Mouse (Mus musculus): ENCODE results near the gene Srp68. TPM values are rescaled to one million over a fixed set of nuclear protein-coding genes. Genes with fewer than 3 reads are reported as not detected.

Gene Srp68
- 95.2 and 96.7 TPM in 2 replicates for polyA plus RNA-seq (2015; fragmentation: Nextera tagmentation; extraction: Ambion mirVana)

GRCm38 (mm10) chr11:116274045-116274666 is at the start of gene Srp68:
Gene Srp68 (minus strand): TSS chr11:116274217.
- H3K36me3 ChIP-seq, result 0 out of 2 replicates have a peak, but pooled peaks cover 3% of the 10 kb centered on the region
- no peaks in the 10 kb centered on the region for H3K27me3 ChIP-seq (replicated peaks)
- 2% methylated on average over 32 of the region's 32 CpGs for WGBS
- peak within 1 kb of the TSS; percentile 89 for H3K9ac ChIP-seq
- H3K9me3 ChIP-seq, result no peaks in the 10 kb centered on the region
- peak within 1 kb of the TSS; percentile 92 for H3K4me3 ChIP-seq (replicated peaks)
- peak; percentile 97 for ATAC-seq
- H3K27ac ChIP-seq, result peak within 1 kb of the TSS; percentile 94
- H3K4me1 ChIP-seq (replicated peaks), result peaks cover 12% of the 10 kb centered on the region
- H3K4me2 ChIP-seq (replicated peaks), result peak within 1 kb of the TSS; percentile 54

DNA sequence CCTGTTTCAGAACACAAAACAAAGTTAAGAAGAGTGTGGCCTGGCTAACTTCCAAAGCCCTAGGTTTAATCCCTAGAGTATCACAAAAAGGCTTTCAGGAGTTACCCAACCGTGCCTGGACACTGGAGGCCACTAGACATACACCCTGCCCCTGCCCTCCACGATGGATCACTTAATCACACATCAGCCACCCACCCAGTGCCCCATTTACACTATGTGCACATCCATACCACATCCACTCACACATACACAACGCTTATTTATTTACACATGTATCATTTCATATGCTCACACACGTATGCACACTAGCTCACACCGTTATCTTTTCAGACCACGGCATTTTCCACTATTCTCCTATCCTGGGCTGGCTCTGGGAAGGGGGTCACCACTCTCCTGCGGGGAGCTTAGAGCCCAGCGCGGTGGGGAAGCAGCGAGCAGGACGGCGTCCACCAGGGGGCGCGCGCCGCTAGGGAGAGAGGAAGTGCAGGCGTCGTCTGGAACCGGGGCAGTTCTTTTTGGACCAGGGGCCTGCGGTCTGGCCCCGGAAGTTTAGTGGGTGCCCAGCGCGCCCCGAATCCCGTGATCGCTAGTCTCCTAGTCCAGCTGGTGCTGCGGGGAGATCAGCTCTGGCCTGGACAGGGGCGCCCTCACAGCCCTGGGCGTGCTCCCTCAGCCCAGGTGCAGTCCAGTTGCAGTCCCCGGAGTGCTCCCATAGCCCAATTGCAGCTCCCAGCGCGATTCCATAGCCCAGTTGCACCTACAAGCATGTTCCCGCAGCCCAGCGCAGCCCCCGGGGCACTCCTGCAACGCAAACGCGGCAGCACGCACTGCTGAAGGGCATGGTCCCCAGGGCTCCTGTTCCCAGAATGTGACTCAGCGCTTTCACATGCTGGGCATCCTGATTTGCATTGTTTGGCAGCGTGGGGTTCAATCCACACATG is 45.0 kb upstream of the Srp68 start:
- H3K9ac ChIP-seq, result peak overlapping the region; percentile 62
- peak; percentile 88 for ATAC-seq
- peaks cover 4% of the 10 kb centered on the region; the same call in 1 of the 2 replicates for H3K4me1 ChIP-seq (replicated peaks)
- H3K36me3 ChIP-seq, result no peaks in the 10 kb centered on the region
- peak overlapping the region; percentile 96 for H3K4me2 ChIP-seq (replicated peaks)
- WGBS, result 2% methylated on average over 41 of the region's 41 CpGs
- H3K27ac ChIP-seq, result no peak overlapping the region
- H3K27me3 ChIP-seq (replicated peaks), result no peaks in the 10 kb centered on the region
- H3K9me3 ChIP-seq, result no peaks in the 10 kb centered on the region
- peak overlapping the region; percentile 38 for H3K4me3 ChIP-seq (replicated peaks)

DNA sequence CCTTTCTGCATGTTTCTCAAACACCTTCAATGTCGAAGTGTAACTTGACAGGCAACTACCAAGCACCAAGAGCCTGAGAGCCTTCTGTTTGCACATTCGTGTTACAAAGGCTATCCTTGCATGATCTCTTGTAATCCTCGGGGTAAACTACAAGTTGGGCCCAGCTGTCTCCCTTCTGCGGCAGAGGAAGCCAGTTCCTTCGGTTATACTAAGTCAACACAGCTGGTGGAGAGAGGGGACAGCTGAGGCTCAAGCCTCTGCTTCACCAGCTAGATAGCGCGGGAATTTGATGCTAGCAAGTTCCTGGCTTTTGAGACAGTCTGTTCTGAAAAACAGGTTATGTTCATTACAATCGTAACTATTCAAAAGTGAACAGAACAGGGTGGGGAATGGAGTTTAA is 38.3 kb upstream of the Srp68 start:
- Histone ChIP-seq H3K4me3 (replicated peaks) (no peak overlapping the region), H3K9ac (no peak overlapping the region), H3K27me3 (replicated peaks) (no peaks in the 10 kb centered on the region), H3K9me3 (no peaks in the 10 kb centered on the region), H3K4me1 (replicated peaks) (peaks cover 3% of the 10 kb centered on the region; the same call in 1 of the 2 replicates), H3K36me3 (no peaks in the 10 kb centered on the region), H3K27ac (0 out of 2 replicates have a peak overlapping the region, but pooled peaks have one; percentile 27), H3K4me2 (replicated peaks) (no peak overlapping the region)
- 21% methylated on average over 8 of the region's 8 CpGs for WGBS
- peak; percentile 68; the same call in 1 of the 2 replicates for ATAC-seq

DNA sequence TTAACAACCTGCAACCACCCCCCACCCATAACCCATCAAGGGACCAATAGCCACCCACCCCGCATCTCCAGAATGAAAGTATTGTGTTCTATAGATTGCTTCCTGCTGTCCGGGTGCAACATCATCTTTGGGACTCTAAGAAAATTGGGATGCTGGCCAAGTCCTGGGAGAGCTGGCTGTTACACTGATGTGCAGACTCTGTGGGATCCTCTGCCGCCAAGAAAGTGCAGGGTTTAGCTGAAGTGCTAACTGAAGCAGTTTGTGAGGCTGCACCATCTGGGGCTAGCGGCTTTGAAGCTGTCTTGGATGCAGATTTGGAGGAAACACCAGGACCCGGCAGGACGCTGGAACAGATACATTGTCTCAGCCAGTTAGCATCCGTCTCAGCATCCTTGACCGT is 37.2 kb upstream of the Srp68 start:
- Histone ChIP-seq H3K4me1 (replicated peaks) (peaks cover 3% of the 10 kb centered on the region; the same call in 1 of the 2 replicates), H3K4me3 (replicated peaks) (no peak overlapping the region), H3K4me2 (replicated peaks) (no peak overlapping the region), H3K27me3 (replicated peaks) (no peaks in the 10 kb centered on the region), H3K27ac (no peak overlapping the region), H3K9ac (no peak overlapping the region), H3K9me3 (no peaks in the 10 kb centered on the region), H3K36me3 (no peaks in the 10 kb centered on the region)
- 31% methylated on average over 8 of the region's 8 CpGs for WGBS
- no peak for ATAC-seq

GRCm38 (mm10) chr11:116309601-116310000 is 35.6 kb upstream of the Srp68 start:
- Histone ChIP-seq H3K9ac (no peak overlapping the region), H3K9me3 (0 out of 2 replicates have a peak, but pooled peaks cover 3% of the 10 kb centered on the region), H3K4me1 (replicated peaks) (peaks cover 3% of the 10 kb centered on the region; the same call in 1 of the 2 replicates), H3K27me3 (replicated peaks) (no peaks in the 10 kb centered on the region), H3K27ac (no peak overlapping the region), H3K4me2 (replicated peaks) (no peak overlapping the region), H3K4me3 (replicated peaks) (no peak overlapping the region), H3K36me3 (peaks cover 2% of the 10 kb centered on the region; the same call in 1 of the 2 replicates)
- WGBS, result 79% methylated on average over 3 of the region's 3 CpGs
- ATAC-seq, result no peak

- Histone ChIP-seq H3K4me1 (replicated peaks) (peaks cover 3% of the 10 kb centered on the region; the same call in 1 of the 2 replicates), H3K4me2 (replicated peaks) (no peak overlapping the region), H3K9ac (no peak overlapping the region), H3K4me3 (replicated peaks) (no peak overlapping the region), H3K36me3 (peaks cover 17% of the 10 kb centered on the region), H3K27ac (no peak overlapping the region), H3K27me3 (replicated peaks) (no peaks in the 10 kb centered on the region), H3K9me3 (0 out of 2 replicates have a peak, but pooled peaks cover 3% of the 10 kb centered on the region)
- 89% methylated on average over 12 of the region's 12 CpGs for WGBS
- ATAC-seq, result no peak
These were observed 33.9 kb upstream of the Srp68 start for GRCm38 (mm10) chr11:116307762-116308531.

- Histone ChIP-seq H3K4me2 (replicated peaks) (peak within 1 kb of the TSS; percentile 81), H3K27me3 (replicated peaks) (no peaks in the 10 kb centered on the region), H3K9me3 (0 out of 2 replicates have a peak, but pooled peaks cover 3% of the 10 kb centered on the region), H3K4me3 (replicated peaks) (peak within 1 kb of the TSS; percentile 74), H3K36me3 (peaks cover 21% of the 10 kb centered on the region), H3K27ac (no peak within 1 kb of the TSS), H3K4me1 (replicated peaks) (peaks cover 3% of the 10 kb centered on the region; the same call in 1 of the 2 replicates), H3K9ac (peak within 1 kb of the TSS; percentile 77)
- 85% methylated on average over 10 of the region's 10 CpGs for WGBS
- peak; percentile 39 for ATAC-seq
These were observed 33.2 kb upstream of the Srp68 start, which contains the start of gene Exoc7 for GRCm38 (mm10) chr11:116307019-116307725. Gene Exoc7 (minus strand): TSS chr11:116307233.

DNA sequence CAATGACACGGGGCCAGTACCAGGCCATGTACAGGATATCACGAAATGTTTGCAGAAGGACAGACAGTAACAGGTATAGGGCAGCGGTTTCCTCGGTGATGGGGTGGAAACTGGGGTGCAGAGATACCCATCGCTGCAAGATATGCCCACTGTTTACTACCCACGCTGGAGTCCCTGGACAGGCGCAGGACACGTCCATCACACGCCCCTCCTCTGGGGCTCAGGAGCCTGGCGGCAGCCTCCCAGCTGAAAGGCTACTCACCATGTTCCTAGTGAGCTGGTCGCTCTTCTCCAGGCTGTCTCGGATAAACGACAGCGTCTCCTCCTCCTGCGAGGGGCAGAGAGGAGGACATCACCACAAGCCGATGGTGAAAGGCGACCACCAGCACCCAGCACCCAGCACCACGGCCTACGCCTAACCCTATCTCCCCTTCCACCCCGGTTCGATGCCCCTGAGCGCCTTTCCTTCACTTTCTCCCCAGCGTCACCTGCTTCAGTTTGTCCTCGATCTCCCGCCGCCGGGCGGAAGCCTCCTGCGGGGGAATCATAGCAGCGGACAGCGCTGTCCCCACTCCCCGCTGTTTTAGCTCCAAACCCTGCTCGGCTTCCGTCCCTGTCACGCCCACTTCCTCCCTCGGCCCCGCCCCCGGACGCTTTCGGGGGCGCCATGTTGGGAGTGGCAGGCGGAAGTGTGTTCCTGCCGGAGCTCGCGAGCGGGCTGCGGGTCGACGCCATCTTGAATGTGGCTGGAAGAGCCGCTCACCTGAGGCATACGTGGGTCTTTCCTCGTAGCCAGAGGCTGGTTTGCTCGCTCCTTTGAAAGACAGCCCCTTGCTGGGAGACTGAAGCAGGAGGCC is 32.3 kb upstream of the Srp68 start:
- H3K9me3 ChIP-seq, result 0 out of 2 replicates have a peak, but pooled peaks cover 3% of the 10 kb centered on the region
- peaks cover 27% of the 10 kb centered on the region for H3K36me3 ChIP-seq
- H3K27me3 ChIP-seq (replicated peaks), result no peaks in the 10 kb centered on the region
- H3K27ac ChIP-seq, result no peak overlapping the region
- peak overlapping the region; percentile 74 for H3K4me3 ChIP-seq (replicated peaks)
- 0 out of 2 replicates have a peak, but pooled peaks cover under 1% of the 10 kb centered on the region for H3K4me1 ChIP-seq (replicated peaks)
- peak; percentile 95 for ATAC-seq
- 1% methylated on average over 53 of the region's 53 CpGs for WGBS
- H3K4me2 ChIP-seq (replicated peaks), result peak overlapping the region; percentile 81
- H3K9ac ChIP-seq, result peak overlapping the region; percentile 77

GRCm38 (mm10) chr11:116305423-116305822 is 31.4 kb upstream of the Srp68 start:
- Histone ChIP-seq H3K9ac (no peak overlapping the region), H3K4me2 (replicated peaks) (peak overlapping the region; percentile 81; the same call in 1 of the 2 replicates), H3K27ac (no peak overlapping the region), H3K9me3 (0 out of 2 replicates have a peak, but pooled peaks cover 3% of the 10 kb centered on the region), H3K4me1 (replicated peaks) (no peaks in the 10 kb centered on the region), H3K4me3 (replicated peaks) (peak overlapping the region; percentile 74; the same call in 1 of the 2 replicates), H3K36me3 (peaks cover 33% of the 10 kb centered on the region), H3K27me3 (replicated peaks) (no peaks in the 10 kb centered on the region)
- WGBS, result 95% methylated on average over 2 of the region's 2 CpGs
- ATAC-seq, result no peak

DNA sequence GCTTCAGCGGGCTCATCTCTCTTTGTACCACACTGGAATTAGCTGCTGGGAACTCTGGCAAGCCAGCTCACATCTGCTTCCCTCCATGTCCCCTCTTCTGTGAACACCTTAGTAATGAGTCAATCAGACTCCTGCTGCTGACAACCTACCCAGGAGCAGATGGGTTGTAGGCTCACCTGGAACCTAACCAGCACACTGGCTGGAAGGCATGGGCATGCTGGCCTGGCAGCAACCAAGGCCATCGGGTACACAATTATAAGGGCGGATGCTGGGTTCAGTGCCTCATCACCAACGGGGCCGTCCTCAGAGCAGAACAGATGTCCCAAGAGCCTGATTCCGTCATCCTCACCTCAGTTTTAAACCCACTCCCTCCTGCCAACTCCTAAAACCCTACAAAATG is 24.6 kb upstream of the Srp68 start:
- no peaks in the 10 kb centered on the region for H3K9me3 ChIP-seq
- H3K4me1 ChIP-seq (replicated peaks), result peaks cover 5% of the 10 kb centered on the region
- no peak overlapping the region for H3K27ac ChIP-seq
- peaks cover 44% of the 10 kb centered on the region for H3K36me3 ChIP-seq
- WGBS, result 93% methylated on average over 6 of the region's 6 CpGs
- no peak overlapping the region for H3K4me2 ChIP-seq (replicated peaks)
- H3K27me3 ChIP-seq (replicated peaks), result no peaks in the 10 kb centered on the region
- no peak for ATAC-seq
- no peak overlapping the region for H3K9ac ChIP-seq
- H3K4me3 ChIP-seq (replicated peaks), result no peak overlapping the region

Data from intestine, embryonic 15.5 days (tissue).